Mouse (Mus musculus): ENCODE data around the gene Cdk4. TPM values are rescaled to one million over a fixed set of nuclear protein-coding genes. Genes with fewer than 3 reads are reported as not detected.
"Not testable (repeated sequence)": the region's sequence is repeated elsewhere in the genome, so short reads cannot be mapped to it uniquely, and the experiment has no call there.

Cdk4 gene
- polyA plus RNA-seq, 1 experiment from 2014 or later = 784 TPM

DNA sequence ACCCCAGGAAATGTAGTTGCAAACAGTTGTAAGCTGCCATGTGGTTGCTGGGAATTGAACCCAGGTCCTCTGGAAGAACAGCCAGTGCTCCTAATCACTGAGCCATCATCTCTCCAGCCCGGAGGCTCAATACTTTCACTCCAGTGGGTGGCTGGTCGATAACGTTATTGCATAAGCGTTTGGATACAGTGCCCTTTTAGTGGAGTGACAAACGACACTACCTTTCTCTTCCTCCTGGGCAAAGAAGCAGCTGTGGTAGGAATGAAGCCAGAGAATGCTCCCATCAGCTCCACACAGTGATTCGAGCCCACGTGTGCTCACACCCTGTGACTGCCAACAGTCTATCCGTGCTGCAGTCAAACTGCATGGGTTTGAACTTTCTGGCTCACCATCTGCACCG is 7.9 kb downstream of the Cdk4 start:
- Histone ChIP-seq H3K9me3 (ENCODE audit: control insufficient read depth, low read length) (no peaks in the 10 kb centered on the region), H3K9ac (peak overlapping the region; percentile 71), H3K27me3 (ENCODE audit: control insufficient read depth, insufficient read depth, low read length) (no peaks in the 10 kb centered on the region), H3K36me3 (replicated peaks; ENCODE audit: control insufficient read depth, insufficient read depth) (peaks cover 29% of the 10 kb centered on the region), H3K4me2 (replicated peaks) (peak overlapping the region; percentile 73), H3K27ac (no peak overlapping the region), H3K4me1 (replicated peaks; ENCODE audit: control insufficient read depth, insufficient read depth, low read length) (peaks cover 20% of the 10 kb centered on the region), H3K4me3 (replicated peaks; ENCODE audit: low read length) (peak overlapping the region; percentile 57)
- ATAC-seq (ENCODE audit: low FRiP score) (no peak), DNase-seq (ENCODE audit: low spot score) (no peak)
- 80% methylated on average over 9 of the region's 9 CpGs for whole genome bisulfite sequencing

DNA sequence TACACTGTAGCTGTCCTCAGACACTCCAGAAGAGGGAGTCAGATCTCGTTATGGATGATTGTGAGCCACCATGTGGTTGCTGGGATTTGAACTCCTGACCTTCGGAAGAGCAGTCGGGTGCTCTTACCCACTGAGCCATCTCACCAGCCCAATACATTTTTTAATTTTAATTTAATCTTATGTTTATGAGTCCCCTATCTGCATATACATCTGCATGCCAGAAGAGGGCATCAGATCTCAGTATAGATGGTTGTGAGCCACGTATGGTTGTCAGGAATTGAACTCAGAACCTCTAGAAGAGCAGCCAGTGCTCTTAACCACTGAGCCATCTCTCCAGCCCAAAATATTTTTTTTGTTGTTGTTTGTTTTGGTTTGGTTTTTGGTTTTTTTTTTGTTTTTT is 8.9 kb downstream of the Cdk4 start:
- not testable (repeated sequence) for ATAC-seq (ENCODE audit: low FRiP score)
- WGBS = 90% methylated on average over 4 of the region's 4 CpGs
- peaks cover 18% of the 10 kb centered on the region for H3K36me3 ChIP-seq (replicated peaks; ENCODE audit: control insufficient read depth, insufficient read depth)

DNA sequence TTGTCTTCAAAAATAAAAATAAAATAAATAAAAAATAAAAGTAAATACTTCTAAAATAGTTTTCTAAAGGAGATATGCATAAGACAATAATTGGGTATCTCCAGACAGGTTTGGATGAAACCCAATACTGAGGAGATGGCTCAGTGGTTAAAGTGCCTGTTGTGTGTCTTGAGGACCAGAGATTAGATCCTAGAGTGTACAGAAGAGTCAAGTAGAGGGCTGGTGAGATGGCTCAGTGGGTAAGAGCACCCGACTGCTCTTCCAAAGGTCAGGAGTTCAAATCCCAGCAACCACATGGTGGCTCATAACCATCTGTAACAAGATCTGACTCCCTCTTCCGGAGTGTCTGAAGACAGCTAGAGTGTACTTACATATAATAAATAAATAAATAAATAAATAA is 9.6 kb downstream of the Cdk4 start:
- not testable (repeated sequence) for ATAC-seq (ENCODE audit: low FRiP score); DNase-seq (ENCODE audit: low spot score); H3K27me3 ChIP-seq (ENCODE audit: control insufficient read depth, insufficient read depth, low read length); H3K27ac ChIP-seq; H3K9me3 ChIP-seq (ENCODE audit: control insufficient read depth, low read length); H3K4me2 ChIP-seq (replicated peaks); H3K4me3 ChIP-seq (replicated peaks; ENCODE audit: low read length); H3K9ac ChIP-seq
- peaks cover 31% of the 10 kb centered on the region for H3K4me1 ChIP-seq (replicated peaks; ENCODE audit: control insufficient read depth, insufficient read depth, low read length)
- 87% methylated on average over 2 of the region's 2 CpGs for WGBS
- H3K36me3 ChIP-seq (replicated peaks; ENCODE audit: control insufficient read depth, insufficient read depth) = peaks cover 11% of the 10 kb centered on the region

More for the DNA sequence above, 8.9 kb downstream of the Cdk4 start:
- not testable (repeated sequence) for H3K27ac ChIP-seq; H3K4me3 ChIP-seq (replicated peaks; ENCODE audit: low read length); H3K9ac ChIP-seq; DNase-seq (ENCODE audit: low spot score); H3K4me2 ChIP-seq (replicated peaks); H3K27me3 ChIP-seq (ENCODE audit: control insufficient read depth, insufficient read depth, low read length); H3K9me3 ChIP-seq (ENCODE audit: control insufficient read depth, low read length)
- H3K4me1 ChIP-seq (replicated peaks; ENCODE audit: control insufficient read depth, insufficient read depth, low read length) = peaks cover 24% of the 10 kb centered on the region

DNA sequence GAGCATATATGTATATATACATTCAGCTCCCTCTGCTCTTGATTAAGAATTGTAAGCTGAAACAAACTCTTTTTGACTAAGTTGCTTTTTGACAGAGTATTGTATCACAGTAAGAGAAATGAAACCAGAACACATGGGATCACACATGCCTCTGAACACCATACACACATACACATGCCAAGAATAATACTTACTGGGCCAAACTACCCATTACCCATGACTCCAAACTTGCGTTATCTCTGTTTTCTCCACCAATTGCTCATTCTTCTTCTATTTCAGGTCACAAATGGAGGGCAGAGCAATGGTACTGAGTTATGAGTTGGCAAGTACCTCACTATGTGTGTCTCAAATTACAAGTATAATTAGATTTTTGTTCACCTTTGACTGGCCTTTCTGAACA is 10.6 kb downstream of the Cdk4 start:
- no peaks in the 10 kb centered on the region for H3K9me3 ChIP-seq (ENCODE audit: control insufficient read depth, low read length)
- no peak overlapping the region for H3K4me3 ChIP-seq (replicated peaks; ENCODE audit: low read length)
- H3K4me1 ChIP-seq (replicated peaks; ENCODE audit: control insufficient read depth, insufficient read depth, low read length) = peaks cover 28% of the 10 kb centered on the region
- H3K9ac ChIP-seq = no peak overlapping the region
- peaks cover under 1% of the 10 kb centered on the region; the same call in 1 of the 2 replicates for H3K36me3 ChIP-seq (replicated peaks; ENCODE audit: control insufficient read depth, insufficient read depth)
- H3K27ac ChIP-seq = no peak overlapping the region
- H3K27me3 ChIP-seq (ENCODE audit: control insufficient read depth, insufficient read depth, low read length) = no peaks in the 10 kb centered on the region
- WGBS = 98% methylated on average over 1 of the region's 1 CpGs
- DNase-seq (ENCODE audit: low spot score) (no peak), ATAC-seq (ENCODE audit: low FRiP score) (no peak)
- no peak overlapping the region for H3K4me2 ChIP-seq (replicated peaks)

DNA sequence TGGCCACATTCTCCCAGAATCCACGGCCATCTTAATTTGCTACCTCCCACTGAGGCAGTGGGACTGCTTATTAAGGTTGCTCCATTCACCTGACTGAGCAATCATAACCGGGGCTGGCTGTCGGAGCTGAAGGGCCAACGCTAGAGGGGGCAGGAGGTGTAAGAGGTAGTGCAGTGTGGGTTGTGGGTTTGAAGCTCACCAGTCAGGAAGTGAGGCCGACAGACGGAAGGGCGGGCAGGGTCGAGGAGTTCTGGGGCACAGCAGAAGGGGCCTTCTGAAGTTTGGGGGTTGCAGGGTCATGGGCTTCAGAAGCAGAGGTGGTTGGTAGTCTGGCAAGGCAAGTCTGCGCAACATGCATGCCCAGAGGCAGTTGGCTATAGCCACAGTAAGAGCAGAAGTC is 11.7 kb downstream of the Cdk4 start, which contains the start of gene Agap2:
Gene Agap2, plus strand, starts transcription at position 205 of the 400 bp plus-strand sequence.
- Histone ChIP-seq H3K4me1 (replicated peaks; ENCODE audit: control insufficient read depth, insufficient read depth, low read length) (peaks cover 25% of the 10 kb centered on the region), H3K4me3 (replicated peaks; ENCODE audit: low read length) (no peak within 1 kb of the TSS), H3K9ac (0 out of 2 replicates have a peak within 1 kb of the TSS, but pooled peaks have one; percentile 11), H3K27me3 (ENCODE audit: control insufficient read depth, insufficient read depth, low read length) (peaks cover 4% of the 10 kb centered on the region; the same call in 1 of the 2 replicates), H3K27ac (no peak within 1 kb of the TSS), H3K36me3 (replicated peaks; ENCODE audit: control insufficient read depth, insufficient read depth) (no peaks in the 10 kb centered on the region), H3K9me3 (ENCODE audit: control insufficient read depth, low read length) (no peaks in the 10 kb centered on the region), H3K4me2 (replicated peaks) (no peak within 1 kb of the TSS)
- WGBS = 73% methylated on average over 9 of the region's 9 CpGs
- DNase-seq (ENCODE audit: low spot score) = no peak
- no peak for ATAC-seq (ENCODE audit: low FRiP score)

DNA sequence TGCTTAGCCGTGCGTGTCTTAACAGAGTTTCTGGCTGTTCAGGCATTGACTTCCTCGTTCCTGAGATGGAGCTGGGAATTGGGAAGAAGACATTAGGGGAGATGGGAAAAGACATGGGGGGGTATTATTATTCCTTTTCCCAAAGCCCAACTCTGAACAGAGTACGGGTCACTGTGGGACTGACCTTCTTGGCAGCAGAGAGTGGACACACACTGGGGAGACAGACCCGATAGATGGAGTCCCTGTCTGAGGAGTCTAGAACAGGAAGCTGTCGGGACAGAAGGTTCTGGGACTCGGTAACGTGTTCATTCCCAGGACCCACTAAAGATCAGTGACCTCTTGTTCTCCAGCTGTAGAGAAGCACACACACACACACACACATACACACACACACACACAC is 12.3 kb downstream of the Cdk4 start:
- H3K9ac ChIP-seq = no peak overlapping the region
- H3K27me3 ChIP-seq (ENCODE audit: control insufficient read depth, insufficient read depth, low read length) = peaks cover 9% of the 10 kb centered on the region
- WGBS = 81% methylated on average over 8 of the region's 8 CpGs
- ATAC-seq (ENCODE audit: low FRiP score) (no peak), DNase-seq (ENCODE audit: low spot score) (no peak)
- peaks cover 31% of the 10 kb centered on the region for H3K4me1 ChIP-seq (replicated peaks; ENCODE audit: control insufficient read depth, insufficient read depth, low read length)
- no peak overlapping the region for H3K4me2 ChIP-seq (replicated peaks)
- H3K36me3 ChIP-seq (replicated peaks; ENCODE audit: control insufficient read depth, insufficient read depth) = no peaks in the 10 kb centered on the region
- no peak overlapping the region for H3K4me3 ChIP-seq (replicated peaks; ENCODE audit: low read length)
- no peaks in the 10 kb centered on the region for H3K9me3 ChIP-seq (ENCODE audit: control insufficient read depth, low read length)
- H3K27ac ChIP-seq = no peak overlapping the region

DNA sequence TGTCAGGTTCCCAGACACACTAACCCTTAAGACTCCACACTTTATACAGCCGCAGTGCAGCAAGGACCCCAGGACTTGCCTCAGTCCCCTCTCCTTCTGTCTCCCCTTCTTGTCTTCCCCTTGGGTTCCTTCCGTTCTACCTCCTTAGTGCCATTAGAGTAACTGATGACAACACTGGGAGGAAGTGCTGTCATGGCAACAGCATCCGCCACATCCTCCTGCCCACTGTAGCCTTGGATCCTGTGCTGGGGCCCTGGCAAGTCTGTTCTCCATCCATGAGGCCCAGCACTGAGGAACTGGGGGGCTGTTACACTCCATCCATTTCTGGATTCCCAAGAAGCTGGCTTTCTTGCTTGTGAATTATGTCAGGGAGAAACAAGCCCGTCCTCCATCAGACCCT is 12.7 kb downstream of the Cdk4 start:
- Histone ChIP-seq H3K4me1 (replicated peaks; ENCODE audit: control insufficient read depth, insufficient read depth, low read length) (peaks cover 31% of the 10 kb centered on the region), H3K9me3 (ENCODE audit: control insufficient read depth, low read length) (no peaks in the 10 kb centered on the region), H3K9ac (0 out of 2 replicates have a peak overlapping the region, but pooled peaks have one; percentile 11), H3K4me2 (replicated peaks) (no peak overlapping the region; the same call in 1 of the 2 replicates), H3K27me3 (ENCODE audit: control insufficient read depth, insufficient read depth, low read length) (peaks cover 12% of the 10 kb centered on the region), H3K27ac (no peak overlapping the region), H3K36me3 (replicated peaks; ENCODE audit: control insufficient read depth, insufficient read depth) (no peaks in the 10 kb centered on the region), H3K4me3 (replicated peaks; ENCODE audit: low read length) (no peak overlapping the region)
- ATAC-seq (ENCODE audit: low FRiP score) = no peak
- DNase-seq (ENCODE audit: low spot score) = no peak
- 36% methylated on average over 4 of the region's 4 CpGs for WGBS

DNA sequence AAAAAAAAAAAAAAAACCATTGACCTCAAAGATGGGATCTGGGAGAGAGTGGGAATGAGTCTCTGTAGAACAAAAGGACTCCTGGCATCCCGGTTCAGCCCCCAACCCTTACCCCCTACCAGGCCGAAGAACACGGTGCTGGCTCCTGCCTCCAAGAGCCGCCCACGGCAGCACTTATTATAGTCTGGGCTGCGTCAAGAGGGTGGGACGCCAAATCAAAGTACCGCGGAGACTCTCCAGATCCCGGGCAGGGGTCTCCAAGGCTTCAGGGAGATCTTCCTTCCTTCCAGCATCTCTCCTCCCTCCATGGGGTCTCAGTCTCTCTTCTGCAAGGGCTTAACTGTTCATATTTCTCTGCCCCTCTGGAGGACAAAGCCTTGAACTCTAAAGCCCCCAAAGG is 14.2 kb downstream of the Cdk4 start:
- 0 out of 2 replicates have a peak, but pooled peaks cover under 1% of the 10 kb centered on the region for H3K36me3 ChIP-seq (replicated peaks; ENCODE audit: control insufficient read depth, insufficient read depth)
- H3K4me2 ChIP-seq (replicated peaks) = peak overlapping the region; percentile 95
- no peak for ATAC-seq (ENCODE audit: low FRiP score)

DNA sequence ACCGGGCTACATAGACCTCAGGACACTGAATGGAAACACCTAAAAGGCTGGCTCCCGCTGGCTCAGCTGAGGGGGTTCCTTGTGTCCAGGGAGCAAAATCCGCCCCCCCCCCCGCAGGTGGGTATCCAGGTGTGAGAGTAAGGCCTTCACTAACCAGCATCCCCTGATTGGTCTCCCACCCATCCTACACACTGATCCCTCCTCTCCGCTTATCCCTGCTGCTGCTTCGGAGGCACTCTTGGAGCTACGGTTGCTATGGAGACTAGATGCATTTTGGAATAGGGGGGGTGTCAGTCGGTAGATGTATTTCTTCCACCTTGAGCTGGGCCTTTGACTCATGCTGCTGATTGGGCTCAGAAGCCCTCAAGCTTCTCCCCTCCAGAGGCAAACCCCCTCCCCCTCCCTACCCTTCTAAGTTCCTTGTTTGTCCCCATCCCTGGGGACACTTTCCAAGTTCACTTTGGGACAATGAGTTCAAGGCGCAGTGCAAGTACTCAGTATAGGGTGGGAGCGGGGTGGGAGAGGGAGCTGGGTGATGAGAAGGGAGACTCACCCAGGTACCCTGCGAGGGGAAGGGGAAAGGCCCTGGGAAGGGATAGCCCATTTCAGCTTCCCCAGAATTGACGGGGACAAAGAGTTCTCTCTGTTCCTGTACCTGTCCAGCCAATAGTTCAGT is 14.8 kb downstream of the Cdk4 start:
- peak overlapping the region; percentile 47 for H3K4me3 ChIP-seq (replicated peaks; ENCODE audit: low read length)
- DNase-seq (ENCODE audit: low spot score) (no peak), ATAC-seq (ENCODE audit: low FRiP score) (peak; percentile 51)
- no peaks in the 10 kb centered on the region for H3K9me3 ChIP-seq (ENCODE audit: control insufficient read depth, low read length)
- peak overlapping the region; percentile 95 for H3K4me2 ChIP-seq (replicated peaks)
- H3K27ac ChIP-seq = peak overlapping the region; percentile 90
- 0 out of 2 replicates have a peak, but pooled peaks cover 7% of the 10 kb centered on the region for H3K36me3 ChIP-seq (replicated peaks; ENCODE audit: control insufficient read depth, insufficient read depth)
- peak overlapping the region; percentile 45 for H3K9ac ChIP-seq
- 1% methylated on average over 11 of the region's 12 CpGs for WGBS
- H3K27me3 ChIP-seq (ENCODE audit: control insufficient read depth, insufficient read depth, low read length) = peaks cover 12% of the 10 kb centered on the region
- peaks cover 40% of the 10 kb centered on the region for H3K4me1 ChIP-seq (replicated peaks; ENCODE audit: control insufficient read depth, insufficient read depth, low read length)

More for the DNA sequence above, 14.2 kb downstream of the Cdk4 start:
- Histone ChIP-seq H3K27ac (peak overlapping the region; percentile 90), H3K4me1 (replicated peaks; ENCODE audit: control insufficient read depth, insufficient read depth, low read length) (peaks cover 40% of the 10 kb centered on the region), H3K9me3 (ENCODE audit: control insufficient read depth, low read length) (no peaks in the 10 kb centered on the region), H3K9ac (peak overlapping the region; percentile 45), H3K4me3 (replicated peaks; ENCODE audit: low read length) (peak overlapping the region; percentile 47), H3K27me3 (ENCODE audit: control insufficient read depth, insufficient read depth, low read length) (peaks cover 12% of the 10 kb centered on the region)
- DNase-seq (ENCODE audit: low spot score) = no peak
- 5% methylated on average over 10 of the region's 10 CpGs for WGBS

All from hindbrain, embryonic 14.5 days (tissue).